Mouse (Mus musculus) MEL (cell line): ENCODE results near the gene 4930544D05Rik. TPM values are rescaled to one million over a fixed set of nuclear protein-coding genes. Genes with fewer than 3 reads are reported as not detected.

ENCODE experiments used
- DNase-seq: peaks from one replicate; pipeline ENCODE4 v3.0.0; 2011; ENCODE audit warnings: low read depth, low spot score
- H3K27ac ChIP-seq: 2 replicates; pipeline ENCODE4 v1.5.1; 2012; ENCODE audit warnings: low read depth, mild to moderate bottlenecking, control low read depth, low read length, moderate library complexity; ENCODE audit not compliant: control insufficient read depth
- H3K27me3 ChIP-seq, 2 experiments: fragments of 150-350 bp in 1 of 2; sonication (generic) in 1 of 2; 2 replicates each; pipeline ENCODE4 v1.6.1; 2012; ENCODE audit warnings: low read length in 2 of 2, mild to moderate bottlenecking in 2 of 2, improper control_type of control experiment in 1 of 2, moderate library complexity in 1 of 2; ENCODE audit not compliant: insufficient read depth in 2 of 2, control insufficient read depth in 1 of 2
- H3K36me3 ChIP-seq, 2 experiments: 2 replicates each; pipeline ENCODE4 v1.6.1; 2012 to 2014; ENCODE audit warnings: low read length in 2 of 2, improper control_type of control experiment in 1 of 2, inconsistent platforms in 1 of 2, mild to moderate bottlenecking in 1 of 2; ENCODE audit not compliant: insufficient read depth in 2 of 2, control insufficient read depth in 1 of 2
- H3K4me1 ChIP-seq, 2 experiments: fragments of 150-350 bp in 1 of 2; sonication (generic) in 1 of 2; 2 replicates each; pipeline ENCODE4 v1.6.1; 2012; ENCODE audit warnings: low read length in 2 of 2, improper control_type of control experiment in 1 of 2, mild to moderate bottlenecking in 1 of 2; ENCODE audit not compliant: insufficient read depth in 2 of 2, control insufficient read depth in 1 of 2
- H3K4me3 ChIP-seq, 2 experiments: fragments of 150-350 bp in 1 of 2; sonication (generic) in 1 of 2; 2 replicates each; pipeline ENCODE4 v1.5.1; 2012; ENCODE audit warnings: low read depth in 2 of 2, low read length in 2 of 2, mild to moderate bottlenecking in 2 of 2, moderate library complexity in 2 of 2, control low read depth in 1 of 2, improper control_type of control experiment in 1 of 2; ENCODE audit not compliant: control insufficient read depth in 1 of 2, insufficient read depth in 1 of 2
- H3K79me2 ChIP-seq: 2 replicates; pipeline ENCODE4 v1.6.1; 2012; ENCODE audit warnings: mild to moderate bottlenecking, low read length, moderate library complexity; ENCODE audit not compliant: control insufficient read depth, poor library complexity, insufficient read depth
- H3K9ac ChIP-seq: 2 replicates; pipeline ENCODE4 v1.6.1; 2012; ENCODE audit warnings: low read depth, mild to moderate bottlenecking, control low read depth, low read length, moderate library complexity; ENCODE audit not compliant: control insufficient read depth, poor library complexity, severe bottlenecking
- H3K9me3 ChIP-seq: fragments of 150-350 bp; sonication (generic); replicated peaks from 2 replicates; pipeline ENCODE4 v1.6.1; 2012; ENCODE audit warnings: mild to moderate bottlenecking, low read length, improper control_type of control experiment, moderate library complexity; ENCODE audit not compliant: insufficient read depth
- BHLHE40 ChIP-seq: IDR thresholded peaks from 2 replicates; pipeline ENCODE4 v1.6.1; 2012; ENCODE audit warnings: low read depth, mild to moderate bottlenecking, inconsistent platforms, low read length, improper control_type of control experiment, borderline replicate concordance
- CTCF ChIP-seq, 3 experiments: IDR thresholded peaks in 2 of 3; conservative IDR thresholded peaks in 1 of 3; 2 replicates each; pipeline ENCODE4 v1.5.1; 2011 to 2012; ENCODE audit warnings: low read length in 3 of 3, low read depth in 2 of 3, mild to moderate bottlenecking in 2 of 3, improper control_type of control experiment in 1 of 3, inconsistent platforms in 1 of 3, mixed read lengths in 1 of 3, moderate library complexity in 1 of 3; ENCODE audit not compliant: control insufficient read depth in 1 of 3, insufficient read depth in 1 of 3, poor library complexity in 1 of 3, severe bottlenecking in 1 of 3
- E2F4 ChIP-seq: IDR thresholded peaks from 2 replicates; pipeline ENCODE4 v1.6.1; 2011; ENCODE audit warnings: low read depth, low read length, improper control_type of control experiment, borderline replicate concordance
- ELF1 ChIP-seq: IDR thresholded peaks from 2 replicates; pipeline ENCODE4 v1.6.1; 2014; ENCODE audit warnings: low read depth, mild to moderate bottlenecking, inconsistent platforms, low read length, improper control_type of control experiment, moderate library complexity
- ETS1 ChIP-seq: IDR thresholded peaks from 2 replicates; pipeline ENCODE4 v1.6.1; 2012; ENCODE audit warnings: low read depth, mild to moderate bottlenecking, inconsistent platforms, low read length, improper control_type of control experiment, moderate library complexity
- HCFC1 ChIP-seq: IDR thresholded peaks from 2 replicates; pipeline ENCODE4 v1.6.1; 2012; ENCODE audit warnings: low read depth, mild to moderate bottlenecking, inconsistent platforms, low read length, improper control_type of control experiment, moderate library complexity
- MAFK ChIP-seq: IDR thresholded peaks from 2 replicates; pipeline ENCODE4 v1.6.1; 2011; ENCODE audit warnings: low read depth, mild to moderate bottlenecking, low read length, improper control_type of control experiment, borderline replicate concordance
- MAZ ChIP-seq: IDR thresholded peaks from 2 replicates; pipeline ENCODE4 v1.6.1; 2012; ENCODE audit warnings: low read depth, mild to moderate bottlenecking, inconsistent platforms, low read length, improper control_type of control experiment
- MXI1 ChIP-seq: IDR thresholded peaks from 2 replicates; pipeline ENCODE4 v1.6.1; 2011; ENCODE audit warnings: mild to moderate bottlenecking, low read depth, low read length, improper control_type of control experiment
- MYC ChIP-seq: IDR thresholded peaks from 2 replicates; pipeline ENCODE4 v1.6.1; 2011; ENCODE audit warnings: low read depth, mild to moderate bottlenecking, low read length, improper control_type of control experiment, moderate library complexity
- NELFE ChIP-seq: IDR thresholded peaks from 2 replicates; pipeline ENCODE4 v1.6.1; 2011; ENCODE audit warnings: low read depth, low read length, improper control_type of control experiment
- POLR2A ChIP-seq, 2 experiments: IDR thresholded peaks; 2 replicates each; pipeline ENCODE4 v1.6.1; 2011 to 2012; ENCODE audit warnings: low read length in 2 of 2, mild to moderate bottlenecking in 2 of 2, control low read depth in 1 of 2, improper control_type of control experiment in 1 of 2, low read depth in 1 of 2, moderate library complexity in 1 of 2; ENCODE audit not compliant: control insufficient read depth in 1 of 2, insufficient read depth in 1 of 2, poor library complexity in 1 of 2
- RAD21 ChIP-seq: IDR thresholded peaks from 2 replicates; pipeline ENCODE4 v1.6.1; 2011; ENCODE audit warnings: mild to moderate bottlenecking, low read depth, low read length, improper control_type of control experiment
- RCOR1 ChIP-seq: IDR thresholded peaks from 2 replicates; pipeline ENCODE4 v1.6.1; 2012; ENCODE audit warnings: low read depth, mild to moderate bottlenecking, inconsistent platforms, low read length, improper control_type of control experiment
- SMC3 ChIP-seq: IDR thresholded peaks from 2 replicates; pipeline ENCODE4 v1.6.1; 2011; ENCODE audit warnings: low read depth, low read length, improper control_type of control experiment
- TBP ChIP-seq: IDR thresholded peaks from 2 replicates; pipeline ENCODE4 v1.8.0; 2011; ENCODE audit warnings: low read depth, low read length, improper control_type of control experiment
- TCF12 ChIP-seq: IDR thresholded peaks from 2 replicates; pipeline ENCODE4 v1.6.1; 2014; ENCODE audit warnings: low read depth, mild to moderate bottlenecking, inconsistent platforms, low read length, improper control_type of control experiment, moderate library complexity
- UBTF ChIP-seq: IDR thresholded peaks from 2 replicates; pipeline ENCODE4 v1.6.1; 2012; ENCODE audit warnings: low read depth, mild to moderate bottlenecking, inconsistent platforms, low read length, improper control_type of control experiment, moderate library complexity, borderline replicate concordance; ENCODE audit not compliant: insufficient read depth
- USF1 ChIP-seq: IDR thresholded peaks from 2 replicates; pipeline ENCODE4 v1.6.1; 2014; ENCODE audit warnings: low read depth, mild to moderate bottlenecking, inconsistent platforms, low read length, improper control_type of control experiment, moderate library complexity
- USF2 ChIP-seq, 2 experiments: IDR thresholded peaks; 2 replicates each; pipeline ENCODE4 v1.6.1; 2011 to 2012; ENCODE audit warnings: improper control_type of control experiment in 2 of 2, low read length in 2 of 2, borderline replicate concordance in 1 of 2, inconsistent platforms in 1 of 2, low read depth in 1 of 2, mild to moderate bottlenecking in 1 of 2; ENCODE audit not compliant: insufficient read depth in 1 of 2
- ZC3H11A ChIP-seq: IDR thresholded peaks from 2 replicates; pipeline ENCODE4 v1.6.1; 2012; ENCODE audit warnings: low read depth, mild to moderate bottlenecking, inconsistent platforms, low read length, improper control_type of control experiment
- ZMIZ1 ChIP-seq: IDR thresholded peaks from 2 replicates; pipeline ENCODE4 v1.6.1; 2012; ENCODE audit warnings: low read depth, mild to moderate bottlenecking, inconsistent platforms, low read length, improper control_type of control experiment, moderate library complexity
- polyA plus RNA-seq, 2 experiments: library from polyadenylated mRNA; stranded (reverse) in 1 of 2; unstranded in 1 of 2; fragments of >175 nt in 1 of 2; fragments of >200 nt in 1 of 2; gene quantifications; 2 replicates each; pipeline versions ENCODE4 v1.2.1 to v1.2.4; 2012; ENCODE audit warnings: low replicate concordance in 2 of 2, low read depth in 1 of 2; ENCODE audit not compliant: insufficient read length in 2 of 2, insufficient read depth in 1 of 2, missing spikeins in 1 of 2
- total RNA-seq: library from RNA; depleted of rRNA; stranded (reverse); fragments of 300-350 nt; gene quantifications from 2 replicates; pipeline ENCODE4 v1.2.3, GENCODE M21; 2012

Gene 4930544D05Rik
- total and polyA plus RNA-seq, 3 experiments = 0.10 TPM; not detected in 2

GRCm38 (mm10) chr11:70607611-70608010, 8.0 kb upstream of the 4930544D05Rik start:
- H3K9ac ChIP-seq = no peak overlapping the region
- H3K9me3 ChIP-seq = no peaks in the 10 kb centered on the region
- H3K27ac ChIP-seq = no peak overlapping the region
- H3K79me2 ChIP-seq = no peaks in the 10 kb centered on the region
- H3K4me1 ChIP-seq = no peaks in the 10 kb centered on the region
- H3K36me3 ChIP-seq = peaks cover 0 to 8% of the 10 kb centered on the region in 2 experiments; a peak in 2 of 4 replicates
- DNase-seq = no peak
- H3K4me3 ChIP-seq = no peak overlapping the region
- TF ChIP-seq TCF12 = no peak
- TF ChIP-seq E2F4 = no peak
- no peak for TF ChIP-seq USF1
- TF ChIP-seq ELF1 = no peak
- TF ChIP-seq ZC3H11A = no peak
- no peak for TF ChIP-seq HCFC1
- no peak for TF ChIP-seq USF2 (IDR thresholded peaks at IDR 0.05; ENCODE audit: borderline replicate concordance in 1 of 2, insufficient read depth in 1 of 2, low read depth in 1 of 2, low read length in 2 of 2)
- TF ChIP-seq CTCF (IDR thresholded peaks at IDR 0.05 in 2 of 3, conservative IDR thresholded peaks at IDR 0.05 in 1 of 3; ENCODE audit: control insufficient read depth in 1 of 3, insufficient read depth in 1 of 3, low read depth in 2 of 3, low read length in 3 of 3, poor library complexity in 1 of 3, severe bottlenecking in 1 of 3) = no peak
- no peak for TF ChIP-seq TBP
- no peak for TF ChIP-seq RCOR1
- no peak for TF ChIP-seq POLR2A (IDR thresholded peaks at IDR 0.05; ENCODE audit: control insufficient read depth in 1 of 2, insufficient read depth in 1 of 2, low read depth in 1 of 2, low read length in 2 of 2, poor library complexity in 1 of 2)
- no peak for TF ChIP-seq NELFE
- no peak for TF ChIP-seq MAZ
- no peak for TF ChIP-seq BHLHE40
- no peaks in the 10 kb centered on the region for H3K27me3 ChIP-seq

GRCm38 (mm10) chr11:70608381-70609066, 7.1 kb upstream of the 4930544D05Rik start:
- H3K79me2 ChIP-seq = no peaks in the 10 kb centered on the region
- H3K27ac ChIP-seq = no peak overlapping the region
- no peak overlapping the region for H3K4me3 ChIP-seq
- peaks cover 0 to 11% of the 10 kb centered on the region in 2 experiments; a peak in 2 of 4 replicates for H3K36me3 ChIP-seq
- no peak for TF ChIP-seq MYC
- no peak for TF ChIP-seq USF2 (IDR thresholded peaks at IDR 0.05; ENCODE audit: borderline replicate concordance in 1 of 2, insufficient read depth in 1 of 2, low read depth in 1 of 2, low read length in 2 of 2)
- peak; percentile 28 for TF ChIP-seq RAD21
- TF ChIP-seq UBTF = no peak
- no peak for TF ChIP-seq ETS1
- no peak for TF ChIP-seq MAFK
- TF ChIP-seq ZMIZ1 = no peak
- no peak for TF ChIP-seq BHLHE40
- peak; percentile 30 for TF ChIP-seq ZC3H11A
- TF ChIP-seq SMC3 = peak; percentile 71
- peak; percentile 53 to 91 (median 69); a peak in 5 of 6 replicates for TF ChIP-seq CTCF (IDR thresholded peaks at IDR 0.05 in 2 of 3, conservative IDR thresholded peaks at IDR 0.05 in 1 of 3; ENCODE audit: control insufficient read depth in 1 of 3, insufficient read depth in 1 of 3, low read depth in 2 of 3, low read length in 3 of 3, poor library complexity in 1 of 3, severe bottlenecking in 1 of 3)
- no peak for TF ChIP-seq MAZ
- no peak for TF ChIP-seq MXI1
- TF ChIP-seq ELF1 = no peak
- no peak overlapping the region for H3K9ac ChIP-seq
- no peaks in the 10 kb centered on the region for H3K9me3 ChIP-seq
- H3K27me3 ChIP-seq = no peaks in the 10 kb centered on the region
- H3K4me1 ChIP-seq = no peaks in the 10 kb centered on the region
- peak; percentile 53 for DNase-seq
